Mouse (Mus musculus) lung, adult 2 months (tissue): ENCODE measurements around the gene Casd1.
"Not testable (repeated sequence)": the region's sequence is repeated elsewhere in the genome, so short reads cannot be mapped to it uniquely, and the experiment has no call there.

Experiments
- CTCF ChIP-seq: fragments of 200-500 bp; IDR thresholded peaks from 2 replicates; pipeline ENCODE4 v1.5.1; 2011; ENCODE audit warnings: mild to moderate bottlenecking, low read length, control low read depth; ENCODE audit not compliant: insufficient read depth
- POLR2A ChIP-seq: fragments of 200-500 bp; IDR thresholded peaks from 2 replicates; pipeline ENCODE4 v1.6.1; 2011; ENCODE audit warnings: low read depth, mild to moderate bottlenecking, control low read depth, low read length, borderline replicate concordance; ENCODE audit errors: extremely low read depth

- not testable (repeated sequence) for TF ChIP-seq CTCF, POLR2A
Observed at GRCm38 (mm10) chr6:4653741-4654140, 53.1 kb downstream of the Casd1 start.
